Mouse (Mus musculus): Measurements from ENCODE around the gene Sod1. TPM values are rescaled to one million over a fixed set of nuclear protein-coding genes. Genes with fewer than 3 reads are reported as not detected.

The Sod1 gene
- polyA plus RNA-seq, 1 experiment from 2014 or later: 1,077 TPM

DNA sequence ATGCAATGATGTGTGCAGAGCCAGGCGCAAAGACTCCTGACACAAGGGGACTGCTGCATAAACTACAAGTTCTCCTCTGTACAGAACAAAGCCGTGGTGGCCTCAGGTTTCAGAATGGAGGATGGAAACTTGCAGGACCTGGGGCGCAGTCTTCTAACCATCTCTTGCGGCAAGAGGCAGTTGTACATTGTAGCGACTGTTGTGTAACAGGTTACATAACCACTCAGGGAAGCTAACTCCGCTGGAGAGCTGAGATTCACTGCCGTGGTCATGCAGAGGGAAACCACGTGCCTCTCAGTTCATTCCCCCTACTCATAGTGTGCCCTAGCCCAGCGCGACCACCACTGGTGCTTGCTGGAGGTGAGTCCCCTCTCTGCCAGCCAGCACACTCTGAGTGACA, 21.4 kb upstream of the Sod1 start:
- Histone ChIP-seq H3K4me3 (ENCODE audit: low read depth, low read length) (no peak overlapping the region), H3K4me2 (ENCODE audit: low read depth, low read length, severe bottlenecking) (no peak overlapping the region), H3K27ac (ENCODE audit: low read depth, low read length) (no peak overlapping the region), H3K9me3 (ENCODE audit: control insufficient read depth, low read length) (no peaks in the 10 kb centered on the region), H3K9ac (ENCODE audit: low read length) (no peak overlapping the region), H3K36me3 (ENCODE audit: control insufficient read depth, insufficient read depth, low read length) (no peaks in the 10 kb centered on the region), H3K4me1 (replicated peaks; ENCODE audit: control insufficient read depth, insufficient read depth, low read length) (no peaks in the 10 kb centered on the region), H3K27me3 (ENCODE audit: control insufficient read depth, insufficient read depth, low read length) (no peaks in the 10 kb centered on the region)
- WGBS: 89% methylated on average over 10 of the region's 10 CpGs
- ATAC-seq (replicated peaks; ENCODE audit: low FRiP score) (no peak), DNase-seq (ENCODE audit: low spot score) (no peak)

DNA sequence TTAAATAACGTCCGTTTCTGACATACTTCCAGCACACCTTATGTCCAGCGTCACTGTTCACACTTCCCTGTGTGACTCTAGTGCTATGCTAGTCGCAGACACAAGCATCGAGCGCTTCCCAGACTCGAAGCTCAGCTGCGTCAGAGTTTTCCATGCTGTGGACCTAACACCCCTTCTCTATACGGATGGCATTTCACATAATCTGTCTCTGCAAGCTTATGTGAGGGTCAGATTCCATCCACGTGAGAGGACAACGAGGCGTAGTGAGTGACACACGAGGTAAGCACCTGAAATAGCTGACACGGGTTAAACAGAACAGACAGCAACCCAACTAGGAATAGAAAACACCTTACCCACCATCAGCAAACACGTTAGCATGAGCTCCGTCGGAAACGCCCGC, 18.4 kb upstream of the Sod1 start:
- 78% methylated on average over 19 of the region's 19 CpGs for WGBS

DNA sequence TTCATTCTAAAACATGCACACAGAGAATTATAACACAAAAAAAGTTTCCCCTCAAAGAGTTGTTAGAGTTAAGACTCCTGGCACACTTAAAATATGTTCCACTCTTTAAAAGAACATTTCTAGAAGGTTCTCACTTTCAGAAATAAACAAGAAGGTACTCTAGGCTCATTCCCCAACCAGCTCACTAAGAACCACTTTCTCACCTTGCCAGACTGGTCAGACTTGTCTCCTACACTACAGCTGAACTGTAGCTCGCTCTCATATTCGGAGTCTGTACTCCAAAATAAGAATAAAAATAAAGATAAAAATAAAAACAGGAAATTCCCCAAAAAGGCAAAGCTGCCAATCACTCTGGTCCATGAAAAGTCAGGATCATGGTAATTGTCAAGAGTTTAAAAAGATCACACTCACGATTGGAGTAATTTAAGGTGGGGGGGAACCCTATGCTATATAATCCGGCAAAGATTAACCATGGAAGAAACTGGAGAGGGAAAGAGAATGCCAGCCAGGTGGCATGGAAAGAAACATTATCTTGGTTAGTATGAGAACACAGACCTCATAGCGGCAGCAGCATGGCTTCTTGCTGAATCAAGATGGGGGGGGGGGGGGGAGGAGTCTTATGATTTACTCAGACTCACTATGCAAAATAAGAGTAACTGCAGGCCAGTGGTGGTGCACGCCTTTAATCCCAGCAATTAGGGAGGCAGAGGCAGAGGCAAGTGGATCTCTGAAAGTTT, 17.2 kb upstream of the Sod1 start:
- no peaks in the 10 kb centered on the region for H3K9me3 ChIP-seq (ENCODE audit: control insufficient read depth, low read length)
- no peak overlapping the region for H3K4me3 ChIP-seq (ENCODE audit: low read depth, low read length)
- no peaks in the 10 kb centered on the region for H3K27me3 ChIP-seq (ENCODE audit: control insufficient read depth, insufficient read depth, low read length)
- no peak overlapping the region for H3K27ac ChIP-seq (ENCODE audit: low read depth, low read length)
- ATAC-seq (replicated peaks; ENCODE audit: low FRiP score) (no peak), DNase-seq (ENCODE audit: low spot score) (no peak)
- H3K4me1 ChIP-seq (replicated peaks; ENCODE audit: control insufficient read depth, insufficient read depth, low read length): no peaks in the 10 kb centered on the region
- H3K4me2 ChIP-seq (ENCODE audit: low read depth, low read length, severe bottlenecking): no peak overlapping the region
- WGBS: 79% methylated on average over 6 of the region's 6 CpGs
- no peaks in the 10 kb centered on the region for H3K36me3 ChIP-seq (ENCODE audit: control insufficient read depth, insufficient read depth, low read length)
- H3K9ac ChIP-seq (ENCODE audit: low read length): no peak overlapping the region

More for the DNA sequence above, 18.4 kb upstream of the Sod1 start:
- H3K4me1 ChIP-seq (replicated peaks; ENCODE audit: control insufficient read depth, insufficient read depth, low read length): no peaks in the 10 kb centered on the region
- no peaks in the 10 kb centered on the region for H3K36me3 ChIP-seq (ENCODE audit: control insufficient read depth, insufficient read depth, low read length)
- no peak for ATAC-seq (replicated peaks; ENCODE audit: low FRiP score)
- H3K4me3 ChIP-seq (ENCODE audit: low read depth, low read length): no peak overlapping the region
- H3K27ac ChIP-seq (ENCODE audit: low read depth, low read length): no peak overlapping the region
- no peak overlapping the region for H3K9ac ChIP-seq (ENCODE audit: low read length)
- no peak overlapping the region for H3K4me2 ChIP-seq (ENCODE audit: low read depth, low read length, severe bottlenecking)
- H3K9me3 ChIP-seq (ENCODE audit: control insufficient read depth, low read length): no peaks in the 10 kb centered on the region
- no peak for DNase-seq (ENCODE audit: low spot score)
- no peaks in the 10 kb centered on the region for H3K27me3 ChIP-seq (ENCODE audit: control insufficient read depth, insufficient read depth, low read length)

DNA sequence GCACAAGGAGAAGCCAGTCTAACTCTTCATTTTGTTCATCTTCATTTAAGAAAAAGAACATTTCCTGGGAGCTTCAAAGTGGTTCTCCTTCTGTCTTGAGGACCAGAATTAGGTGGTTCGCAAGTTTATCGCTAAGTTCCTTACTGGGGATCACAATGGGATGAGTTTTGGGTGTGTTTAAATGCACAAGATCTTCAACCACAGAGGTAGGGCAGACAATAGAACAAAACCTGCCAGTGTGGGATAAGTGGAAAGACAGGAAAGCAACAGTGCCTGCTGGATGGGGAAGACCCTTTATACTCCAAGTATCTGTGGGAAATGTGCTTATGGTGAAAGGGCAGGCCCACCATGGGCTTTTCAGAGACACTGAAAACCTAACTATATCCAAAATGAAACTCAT, 15.7 kb upstream of the Sod1 start:
- Histone ChIP-seq H3K9me3 (ENCODE audit: control insufficient read depth, low read length) (no peaks in the 10 kb centered on the region), H3K4me3 (ENCODE audit: low read depth, low read length) (no peak overlapping the region), H3K27ac (ENCODE audit: low read depth, low read length) (no peak overlapping the region), H3K4me1 (replicated peaks; ENCODE audit: control insufficient read depth, insufficient read depth, low read length) (no peaks in the 10 kb centered on the region), H3K27me3 (ENCODE audit: control insufficient read depth, insufficient read depth, low read length) (no peaks in the 10 kb centered on the region), H3K9ac (ENCODE audit: low read length) (no peak overlapping the region), H3K36me3 (ENCODE audit: control insufficient read depth, insufficient read depth, low read length) (no peaks in the 10 kb centered on the region), H3K4me2 (ENCODE audit: low read depth, low read length, severe bottlenecking) (no peak overlapping the region)
- no peak for ATAC-seq (replicated peaks; ENCODE audit: low FRiP score)
- no peak for DNase-seq (ENCODE audit: low spot score)
- WGBS: 91% methylated on average over 2 of the region's 2 CpGs

DNA sequence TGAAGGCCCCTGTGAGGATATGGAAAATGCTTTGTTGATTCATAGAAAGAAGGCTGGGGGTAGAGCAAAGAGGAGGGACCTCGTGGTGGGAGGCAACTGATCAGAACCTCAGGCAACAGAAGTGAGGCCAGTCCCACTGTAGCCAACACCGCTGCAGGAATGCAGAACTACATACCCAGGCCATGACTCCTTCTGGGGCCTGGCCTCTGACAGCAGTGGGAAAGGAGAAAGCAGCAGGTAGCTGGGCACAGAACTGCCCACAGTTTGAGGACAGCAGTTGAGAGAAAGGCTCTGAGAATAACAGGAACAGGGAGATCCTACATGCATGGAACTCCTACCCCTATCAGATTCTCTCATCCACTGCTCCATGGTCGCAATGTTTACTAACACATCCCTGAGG, 11.6 kb upstream of the Sod1 start:
- H3K4me2 ChIP-seq (ENCODE audit: low read depth, low read length, severe bottlenecking): no peak overlapping the region
- 74% methylated on average over 3 of the region's 3 CpGs for WGBS
- H3K27me3 ChIP-seq (ENCODE audit: control insufficient read depth, insufficient read depth, low read length): no peaks in the 10 kb centered on the region
- H3K4me1 ChIP-seq (replicated peaks; ENCODE audit: control insufficient read depth, insufficient read depth, low read length): no peaks in the 10 kb centered on the region
- H3K9ac ChIP-seq (ENCODE audit: low read length): no peak overlapping the region
- no peaks in the 10 kb centered on the region for H3K9me3 ChIP-seq (ENCODE audit: control insufficient read depth, low read length)
- DNase-seq (ENCODE audit: low spot score): no peak
- H3K36me3 ChIP-seq (ENCODE audit: control insufficient read depth, insufficient read depth, low read length): no peaks in the 10 kb centered on the region
- H3K4me3 ChIP-seq (ENCODE audit: low read depth, low read length): no peak overlapping the region
- ATAC-seq (replicated peaks; ENCODE audit: low FRiP score): no peak
- no peak overlapping the region for H3K27ac ChIP-seq (ENCODE audit: low read depth, low read length)

DNA sequence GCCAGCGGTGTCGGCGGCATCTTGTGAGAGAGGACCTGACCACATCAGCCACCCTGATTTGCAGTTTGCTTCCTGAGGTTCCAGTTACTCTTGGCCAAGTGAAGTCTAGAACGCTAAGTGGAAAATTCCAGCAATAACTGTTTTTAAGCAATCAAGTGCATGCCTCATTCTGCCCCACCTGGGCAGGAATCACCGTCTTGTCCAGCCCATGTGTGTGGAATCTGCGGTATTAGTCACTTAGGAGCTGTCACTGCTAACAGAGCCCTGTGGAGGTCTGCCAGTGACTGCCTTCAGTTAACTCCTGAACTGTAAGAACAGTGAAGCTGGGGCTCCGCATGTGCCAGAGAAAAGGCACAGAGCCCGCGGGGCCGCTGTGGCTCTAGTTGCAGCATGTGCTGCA, 9.8 kb upstream of the Sod1 start:
- ATAC-seq (replicated peaks; ENCODE audit: low FRiP score) (no peak), DNase-seq (ENCODE audit: low spot score) (no peak)
- 92% methylated on average over 10 of the region's 10 CpGs for WGBS
- Histone ChIP-seq H3K4me3 (ENCODE audit: low read depth, low read length) (no peak overlapping the region), H3K9ac (ENCODE audit: low read length) (no peak overlapping the region), H3K9me3 (ENCODE audit: control insufficient read depth, low read length) (no peaks in the 10 kb centered on the region), H3K4me1 (replicated peaks; ENCODE audit: control insufficient read depth, insufficient read depth, low read length) (no peaks in the 10 kb centered on the region), H3K4me2 (ENCODE audit: low read depth, low read length, severe bottlenecking) (no peak overlapping the region), H3K27me3 (ENCODE audit: control insufficient read depth, insufficient read depth, low read length) (no peaks in the 10 kb centered on the region), H3K27ac (ENCODE audit: low read depth, low read length) (no peak overlapping the region), H3K36me3 (ENCODE audit: control insufficient read depth, insufficient read depth, low read length) (no peaks in the 10 kb centered on the region)

DNA sequence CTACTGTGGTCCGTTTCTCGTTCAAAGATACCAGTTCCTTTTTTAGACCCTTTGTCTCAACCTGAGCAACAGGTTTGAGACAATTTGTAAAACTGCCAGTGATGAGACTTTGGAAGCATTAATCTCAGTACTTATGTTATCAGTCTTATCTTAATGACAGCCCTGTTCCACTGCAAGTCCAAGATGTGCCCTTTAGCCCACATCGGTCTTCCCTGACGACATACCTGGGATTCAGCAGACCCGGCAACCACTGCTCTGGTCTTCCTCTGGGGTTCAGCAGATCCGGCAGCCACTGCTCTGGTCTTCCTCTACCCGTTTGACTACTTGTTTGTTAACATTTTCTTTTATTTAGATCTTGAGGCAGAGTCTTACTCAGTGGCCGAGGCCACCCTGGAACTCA, 8.8 kb upstream of the Sod1 start:
- DNase-seq (ENCODE audit: low spot score) (no peak), ATAC-seq (replicated peaks; ENCODE audit: low FRiP score) (no peak)
- Histone ChIP-seq H3K9me3 (ENCODE audit: control insufficient read depth, low read length) (no peaks in the 10 kb centered on the region), H3K4me3 (ENCODE audit: low read depth, low read length) (no peak overlapping the region), H3K9ac (ENCODE audit: low read length) (no peak overlapping the region), H3K27ac (ENCODE audit: low read depth, low read length) (no peak overlapping the region), H3K4me1 (replicated peaks; ENCODE audit: control insufficient read depth, insufficient read depth, low read length) (no peaks in the 10 kb centered on the region), H3K27me3 (ENCODE audit: control insufficient read depth, insufficient read depth, low read length) (no peaks in the 10 kb centered on the region), H3K36me3 (ENCODE audit: control insufficient read depth, insufficient read depth, low read length) (no peaks in the 10 kb centered on the region), H3K4me2 (ENCODE audit: low read depth, low read length, severe bottlenecking) (no peak overlapping the region)
- WGBS: 89% methylated on average over 8 of the region's 8 CpGs

DNA sequence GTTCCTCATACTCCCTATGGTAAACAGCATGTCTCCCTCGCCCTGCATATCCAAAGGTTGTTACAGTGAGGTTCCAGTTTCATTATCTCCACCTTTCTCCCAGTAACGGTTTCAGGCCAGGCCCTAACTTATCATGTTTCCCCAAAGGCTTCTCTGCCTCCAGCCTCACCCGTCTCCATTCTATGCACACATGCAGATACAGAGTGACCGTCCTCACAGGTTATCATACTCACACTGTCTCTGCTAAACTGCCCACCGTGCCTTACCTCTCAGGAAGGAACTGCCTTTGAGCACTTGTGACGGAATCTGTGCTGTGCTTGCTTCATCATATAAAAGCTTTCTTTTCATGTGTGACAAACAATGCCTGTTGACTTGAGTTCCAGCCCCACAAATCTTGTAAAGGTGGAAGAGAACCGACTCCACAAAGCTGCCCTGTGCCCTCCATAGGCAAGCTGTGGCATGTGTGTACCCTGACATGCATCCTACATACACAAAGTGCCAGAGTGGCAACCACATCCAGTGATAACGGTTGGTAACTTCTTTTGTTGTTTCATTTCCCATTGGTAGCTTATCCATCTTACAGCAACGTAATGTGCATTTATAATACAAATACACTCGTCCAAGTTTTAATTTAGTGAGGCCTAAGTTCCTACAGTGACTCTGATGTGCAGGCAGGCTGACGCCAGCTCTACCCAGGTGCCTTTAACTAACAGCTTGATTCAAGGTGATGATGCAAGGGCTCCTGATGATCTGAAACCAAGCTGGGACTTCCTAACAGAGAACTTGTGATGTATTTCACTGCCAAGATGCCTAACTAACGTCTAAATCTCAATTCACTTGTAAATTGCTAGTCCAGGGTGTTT, 6.8 kb upstream of the Sod1 start:
- no peaks in the 10 kb centered on the region for H3K36me3 ChIP-seq (ENCODE audit: control insufficient read depth, insufficient read depth, low read length)
- H3K4me2 ChIP-seq (ENCODE audit: low read depth, low read length, severe bottlenecking): no peak overlapping the region
- no peaks in the 10 kb centered on the region for H3K4me1 ChIP-seq (replicated peaks; ENCODE audit: control insufficient read depth, insufficient read depth, low read length)
- H3K9ac ChIP-seq (ENCODE audit: low read length): no peak overlapping the region
- WGBS: 82% methylated on average over 12 of the region's 12 CpGs
- no peak overlapping the region for H3K27ac ChIP-seq (ENCODE audit: low read depth, low read length)
- H3K27me3 ChIP-seq (ENCODE audit: control insufficient read depth, insufficient read depth, low read length): no peaks in the 10 kb centered on the region
- H3K9me3 ChIP-seq (ENCODE audit: control insufficient read depth, low read length): no peaks in the 10 kb centered on the region
- ATAC-seq (replicated peaks; ENCODE audit: low FRiP score) (no peak), DNase-seq (ENCODE audit: low spot score) (no peak)
- no peak overlapping the region for H3K4me3 ChIP-seq (ENCODE audit: low read depth, low read length)

All from forebrain, embryonic 11.5 days (tissue).